Mouse (Mus musculus) heart, adult 2 months (tissue): ENCODE results near the gene Ccdc113.

Experiments
- CTCF ChIP-seq: fragments of 200-600 bp; IDR thresholded peaks from 2 replicates; pipeline ENCODE4 v1.8.1; 2022; ENCODE audit warnings: antibody characterized with exemption, mild to moderate bottlenecking, moderate library complexity
- EP300 ChIP-seq: fragments of 200-500 bp; IDR thresholded peaks from 2 replicates; pipeline ENCODE4 v1.6.1; 2011; ENCODE audit warnings: low read depth, low read length, control low read depth; ENCODE audit not compliant: insufficient read depth
- POLR2A ChIP-seq: fragments of 200-500 bp; IDR thresholded peaks from 2 replicates; pipeline ENCODE4 v1.6.1; 2011; ENCODE audit warnings: mild to moderate bottlenecking, low read depth, low read length, control low read depth; ENCODE audit not compliant: insufficient read depth

GRCm38 (mm10) chr8:95488698-95489332 lies 45.1 kb upstream of the Ccdc113 start:
- TF ChIP-seq POLR2A (no peak), CTCF (peak; percentile 96), EP300 (no peak)
